Mouse (Mus musculus): ENCODE measurements around the gene Gm20388.

GRCm38 (mm10) chr8:121170626-121171552 is 1260.2 kb downstream of the Gm20388 start:
- TF ChIP-seq CTCF (IDR thresholded peaks at IDR 0.05; ENCODE audit: insufficient read depth, low read depth, low read length) (no peak), POLR2A (IDR thresholded peaks at IDR 0.05; ENCODE audit: insufficient read depth, low read depth, low read length) (no peak)

All from olfactory bulb, adult 2 months (tissue).